Mouse (Mus musculus): ENCODE data around the gene Tmem63c.

The Tmem63c gene

GRCm38 (mm10) chr12:87137439-87138341 lies 116.5 kb downstream of the Tmem63c start:
- no peak for DNase-seq

- no peak for DNase-seq
Observed at GRCm38 (mm10) chr12:87138342-87138701, 117.2 kb downstream of the Tmem63c start.

- no peak for DNase-seq
Observed at GRCm38 (mm10) chr12:87138768-87139167, 117.6 kb downstream of the Tmem63c start.

All from thymus, postnatal 25 days (tissue).